Mouse (Mus musculus): ENCODE measurements around the gene Itln1. TPM values are rescaled to one million over a fixed set of nuclear protein-coding genes. Genes with fewer than 3 reads are reported as not detected.
"Not testable (repeated sequence)": the region's sequence is repeated elsewhere in the genome, so short reads cannot be mapped to it uniquely, and the experiment has no call there.

The Itln1 gene
- total RNA-seq, 2 experiments from 2014 or later: not detected

DNA sequence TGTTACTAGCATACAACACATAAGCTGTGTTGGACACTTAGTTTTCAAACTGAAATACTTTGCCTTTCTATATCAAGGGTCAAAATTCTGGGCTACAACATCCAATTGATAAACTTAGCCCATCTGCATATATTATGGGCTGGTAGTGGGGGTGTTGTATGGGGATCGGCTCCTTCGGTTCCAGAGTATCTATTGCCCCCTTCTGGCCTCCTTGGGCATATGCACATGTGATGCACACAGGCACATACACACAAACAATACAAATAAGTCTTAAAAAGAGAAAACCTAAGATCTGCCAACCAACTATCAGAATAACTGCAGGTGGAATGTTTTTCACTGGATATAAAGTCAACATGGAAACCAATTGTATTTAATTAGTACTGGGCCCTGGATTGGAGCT, 21.9 kb downstream of the Itln1 start:
- DNase-seq: no peak

DNA sequence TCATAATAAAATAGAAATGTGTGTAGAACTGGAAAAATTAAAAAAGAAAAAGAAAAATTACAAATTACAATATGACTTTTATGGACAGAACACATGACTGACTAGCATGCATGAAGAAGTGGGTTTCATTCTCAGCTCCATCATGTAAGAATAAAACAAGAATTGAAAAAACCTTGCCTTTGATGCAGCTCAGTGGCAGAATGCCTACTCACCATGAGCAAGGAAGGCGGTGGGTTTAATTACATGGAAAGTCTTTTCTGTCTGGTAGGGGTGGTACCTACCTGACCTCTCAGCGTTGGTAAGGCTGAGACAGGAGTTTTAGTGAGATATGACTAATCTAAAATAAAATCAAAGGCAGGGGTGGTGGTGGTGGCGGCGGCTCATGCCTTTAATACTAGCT, 30.5 kb downstream of the Itln1 start:
- no peak for DNase-seq

GRCm38 (mm10) chr1:171503592-171504291, 31.4 kb downstream of the Itln1 start:
- DNase-seq: peak; percentile 78 to 85

DNA sequence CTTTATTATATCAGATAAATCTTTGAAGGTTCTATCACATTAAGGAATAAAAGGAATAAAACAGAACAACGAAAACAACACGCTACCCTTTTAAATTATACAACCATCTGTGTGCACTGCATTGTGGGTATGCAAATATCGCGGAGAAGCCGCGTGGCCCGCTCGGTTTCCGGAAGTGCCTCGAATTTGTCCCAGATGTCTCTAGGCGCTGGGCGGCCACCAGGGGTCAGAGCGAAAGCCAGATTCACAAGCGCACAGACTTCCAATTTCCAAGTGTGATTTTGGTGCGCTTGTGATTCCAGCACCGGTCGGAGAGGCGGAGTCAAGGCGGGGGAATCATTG, 31.9 kb downstream of the Itln1 start, which contains the start of gene Alyref2:
Gene Alyref2, plus strand, starts transcription at position 229 of the 342 bp plus-strand sequence.
- DNase-seq: peak; percentile 95

- DNase-seq: peak; percentile 30 to 60
Measured at GRCm38 (mm10) chr1:171502388-171503249, 32.5 kb downstream of the Itln1 start.

GRCm38 (mm10) chr1:171501636-171502080, 33.4 kb downstream of the Itln1 start:
- peak in 1 of 2 experiments; percentile 38 for DNase-seq

GRCm38 (mm10) chr1:171501016-171501610, 34.0 kb downstream of the Itln1 start:
- no peak for DNase-seq

- DNase-seq: no peak
Measured at GRCm38 (mm10) chr1:171499856-171500255, 35.2 kb downstream of the Itln1 start.

- no peak for DNase-seq
Measured at GRCm38 (mm10) chr1:171495371-171495770, 39.7 kb downstream of the Itln1 start.

DNA sequence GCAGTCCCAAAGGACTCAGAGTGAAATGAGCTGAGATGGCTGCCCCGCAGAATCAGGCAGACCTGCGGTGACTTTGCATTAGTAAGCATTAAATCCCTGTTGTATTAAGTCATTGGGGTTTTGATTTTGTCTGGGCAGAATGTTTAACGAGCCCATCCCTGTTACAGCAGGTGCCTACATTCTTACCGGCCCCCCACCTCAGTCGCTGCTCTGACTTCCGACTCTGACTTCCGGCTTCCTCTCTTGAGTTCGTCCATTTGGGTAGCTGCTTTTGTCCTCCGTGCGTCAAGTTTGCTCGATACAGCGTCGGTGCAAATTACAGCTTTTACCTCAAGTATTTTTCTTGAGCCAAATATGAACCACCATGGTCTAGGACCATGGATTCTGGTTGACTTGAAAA, 40.9 kb downstream of the Itln1 start:
- no peak for DNase-seq

- DNase-seq: peak; percentile 80 to 82
Measured at GRCm38 (mm10) chr1:171478968-171479367, 56.1 kb downstream of the Itln1 start.

DNA sequence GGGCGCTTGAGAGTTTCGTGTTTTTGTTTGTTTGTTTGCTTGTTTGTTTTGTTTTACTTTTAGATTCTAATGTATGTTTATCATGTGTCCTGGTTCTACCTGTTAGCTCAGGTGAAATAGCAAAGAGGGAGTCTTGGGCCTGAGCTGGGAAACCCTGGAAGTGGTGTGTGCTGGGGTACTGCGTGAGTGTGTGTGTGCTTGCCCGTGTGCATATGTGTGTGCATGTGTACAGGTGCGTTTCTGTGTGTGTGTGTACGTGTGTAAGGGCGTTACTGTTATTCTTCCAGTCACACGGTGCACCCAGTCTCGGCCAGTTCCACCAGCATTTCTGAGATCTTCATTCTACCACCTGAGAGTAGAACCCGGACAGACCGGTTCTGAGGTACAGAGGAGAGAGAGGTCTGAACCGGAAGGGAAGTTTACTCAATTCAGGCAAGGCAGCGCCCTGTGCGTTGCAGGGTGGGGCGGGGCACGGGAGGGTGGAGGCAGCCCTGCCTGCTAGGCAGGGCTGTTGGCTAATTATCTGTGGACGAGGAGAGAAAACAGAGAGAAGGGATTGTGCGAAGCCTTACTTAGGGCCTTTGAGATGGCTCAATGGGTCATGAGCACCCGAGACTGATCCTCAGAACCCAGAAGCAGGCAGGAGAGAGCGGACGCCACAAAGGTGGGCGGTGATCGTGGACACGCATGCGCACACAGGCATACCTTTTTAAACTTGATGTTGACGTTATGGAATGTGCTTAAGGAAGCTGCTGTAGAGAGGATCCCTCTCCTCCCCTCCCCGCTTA, 57.1 kb downstream of the Itln1 start:
- peak in 1 of 2 experiments; percentile 28 for DNase-seq

GRCm38 (mm10) chr1:171477123-171477522, 58.0 kb downstream of the Itln1 start:
- no peak for DNase-seq

GRCm38 (mm10) chr1:171473920-171474640, 61.0 kb downstream of the Itln1 start:
- DNase-seq: no peak

- no peak for DNase-seq
Measured at GRCm38 (mm10) chr1:171473506-171473905, 61.6 kb downstream of the Itln1 start.

DNA sequence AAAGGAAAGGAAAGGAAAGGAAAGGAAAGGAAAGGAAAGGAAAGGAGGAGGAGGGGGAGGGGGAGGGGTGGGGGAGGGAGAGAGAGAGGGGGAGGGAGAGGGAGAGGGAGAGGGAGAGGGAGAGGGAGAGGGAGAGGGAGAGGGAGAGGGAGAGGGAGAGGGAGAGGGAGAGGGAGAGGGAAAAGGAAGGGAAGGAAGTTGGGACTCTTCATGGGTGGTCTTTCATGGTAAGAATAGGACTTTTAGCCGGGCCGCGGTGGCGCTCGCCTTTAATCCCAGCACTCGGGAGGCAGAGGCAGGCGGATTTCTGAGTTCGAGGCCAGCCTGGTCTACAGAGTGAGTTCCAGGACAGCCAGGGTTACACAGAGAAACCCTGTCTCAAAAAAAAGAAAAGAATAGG, 63.2 kb downstream of the Itln1 start:
- not testable (repeated sequence) for DNase-seq

DNA sequence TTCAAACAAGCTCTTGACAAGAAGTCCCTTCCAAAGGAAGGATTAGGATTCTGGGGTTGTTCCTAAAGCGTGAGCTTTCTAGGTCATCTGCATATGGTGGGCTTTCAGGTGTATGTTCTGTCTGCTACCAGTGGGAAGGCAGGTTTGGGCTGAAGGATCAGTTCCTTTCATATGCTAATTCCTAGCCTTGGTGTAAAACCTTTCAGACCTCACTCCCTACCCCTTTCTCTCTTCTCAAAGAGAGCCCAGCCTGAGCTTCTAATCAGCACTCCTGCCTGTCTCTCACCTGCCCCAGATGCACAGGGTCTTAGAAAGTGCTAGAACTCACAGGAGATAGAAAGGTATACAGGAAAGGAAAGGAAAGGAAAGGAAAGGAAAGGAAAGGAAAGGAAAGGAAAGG, 63.6 kb downstream of the Itln1 start:
- DNase-seq: no peak

GRCm38 (mm10) chr1:171470896-171471295, 64.2 kb downstream of the Itln1 start:
- peak; percentile 56 to 62 for DNase-seq

DNA sequence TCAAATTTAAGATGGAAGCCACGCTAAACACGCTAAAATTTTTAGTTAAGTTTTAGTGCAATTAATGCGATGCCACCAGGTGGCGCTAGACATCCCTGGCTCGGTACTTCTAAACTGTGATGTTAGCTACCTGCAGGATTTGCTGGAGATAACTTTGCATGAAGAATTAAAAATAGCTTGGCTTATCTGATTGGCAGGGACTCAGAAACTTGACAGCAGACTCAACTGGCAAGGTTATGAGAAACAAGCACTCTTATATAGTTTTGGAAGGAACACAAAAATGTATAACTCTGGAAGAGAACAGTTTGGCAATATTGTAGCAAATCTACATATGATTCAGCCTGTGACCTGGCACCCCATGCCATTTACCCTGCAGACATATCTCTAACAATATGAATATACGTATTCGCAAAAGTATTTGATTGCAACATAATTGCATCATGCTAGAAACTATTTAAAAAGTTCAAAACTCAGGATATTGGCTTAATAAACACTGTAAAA, 64.7 kb downstream of the Itln1 start:
- peak; percentile 63 to 76 for DNase-seq

DNA sequence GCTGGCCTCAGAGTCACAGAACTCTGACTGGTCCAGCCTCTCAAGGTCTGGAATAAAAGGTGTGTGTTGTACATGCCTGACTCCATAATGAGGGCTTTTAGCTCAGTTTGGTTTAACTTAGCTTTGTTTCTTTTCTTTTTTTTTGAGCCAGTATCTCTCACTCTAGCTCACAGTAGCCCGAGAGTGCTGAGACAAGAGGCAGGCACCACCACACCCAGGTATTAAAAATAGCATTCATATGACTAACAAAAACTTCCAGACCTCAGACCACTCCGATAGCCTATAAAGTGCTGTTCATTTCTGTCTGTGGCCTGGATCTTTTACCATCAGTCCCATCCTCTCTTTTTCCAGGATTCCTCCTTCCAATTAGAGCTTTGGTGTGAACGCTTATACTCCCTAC, 65.4 kb downstream of the Itln1 start:
- DNase-seq: no peak
